Mouse (Mus musculus) heart, adult 2 months (tissue): Measurements from ENCODE around the gene Tsc22d4.
A peak's percentile ranks its signal among the peaks of the same experiment; 100 is the strongest.

Experiments used
- CTCF ChIP-seq: fragments of 200-600 bp; IDR thresholded peaks from 2 replicates; pipeline ENCODE4 v1.8.1; 2022; ENCODE audit warnings: antibody characterized with exemption, mild to moderate bottlenecking, moderate library complexity
- POLR2A ChIP-seq: fragments of 200-500 bp; IDR thresholded peaks from 2 replicates; pipeline ENCODE4 v1.6.1; 2011; ENCODE audit warnings: mild to moderate bottlenecking, low read depth, low read length, control low read depth; ENCODE audit not compliant: insufficient read depth

DNA sequence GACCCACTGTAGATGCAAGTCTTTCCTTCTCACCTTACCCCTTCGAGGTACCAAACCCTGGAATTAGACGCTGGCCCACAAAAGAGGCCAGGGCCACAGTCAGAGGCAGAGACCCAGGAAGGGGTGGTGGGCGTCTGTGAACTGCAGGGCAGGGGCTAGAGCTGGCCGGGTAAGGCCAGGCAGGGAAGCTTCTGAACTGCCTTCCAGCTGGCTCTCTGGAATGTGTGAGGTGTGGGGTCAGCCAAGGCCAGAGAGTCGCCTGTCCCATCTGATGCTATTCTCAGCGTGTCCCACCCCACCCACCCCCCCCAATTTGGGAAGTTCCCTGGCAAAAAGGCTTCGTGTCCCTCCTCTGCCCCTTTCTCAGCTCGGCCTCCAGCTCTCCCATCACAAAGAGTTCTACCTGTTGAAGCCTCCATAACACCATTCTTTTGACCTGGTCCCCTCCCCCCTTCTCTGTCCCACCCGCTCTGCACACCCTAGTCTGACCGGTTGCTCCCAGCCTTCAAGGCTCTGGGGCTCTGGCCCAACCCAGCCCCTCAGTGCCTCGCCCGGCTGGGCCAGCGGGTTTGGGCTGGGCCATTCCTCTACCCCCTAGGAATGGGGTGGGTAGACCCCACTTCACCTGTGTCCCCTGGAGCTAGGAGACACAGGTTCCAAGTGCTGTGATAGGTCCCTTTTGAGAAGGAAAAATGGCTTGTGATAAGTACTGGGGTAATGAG, 7.7 kb downstream of the Tsc22d4 start:
- no peak for TF ChIP-seq CTCF
- TF ChIP-seq POLR2A, result 0 out of 2 replicates have a peak, but pooled peaks have one; percentile 34
